Mouse (Mus musculus) megakaryocyte, embryonic 14.5 days (primary cell): ENCODE results near the gene Pde2a.

Source experiments
- FLI1 ChIP-seq: IDR thresholded peaks from 2 replicates; pipeline ENCODE4 v1.6.1; 2012; ENCODE audit warnings: low read length, inconsistent platforms, mixed read lengths
- GATA1 ChIP-seq: IDR thresholded peaks from 3 replicates; pipeline ENCODE4 v1.6.1; 2012; ENCODE audit warnings: mixed read lengths, low read length, inconsistent platforms, borderline replicate concordance

GRCm38 (mm10) chr7:101458278-101458781 lies 36.8 kb downstream of the Pde2a start:
- TF ChIP-seq GATA1: no peak
- TF ChIP-seq FLI1: no peak
